Mouse (Mus musculus) stomach, embryonic 14.5 days (tissue): ENCODE measurements around the gene Lcp1. TPM values are rescaled to one million over a fixed set of nuclear protein-coding genes. Genes with fewer than 3 reads are reported as not detected.

Source experiments
- ATAC-seq: fragments of 200-750 bp; cut with Nextera tagmentation; 2 replicates; pipeline ENCODE4 v1.8.0; 2017; ENCODE audit warnings: low read depth, moderate TSS enrichment; ENCODE audit not compliant: insufficient number of reproducible peaks, insufficient read depth, low FRiP score
- H3K27ac ChIP-seq: fragments of 300-500 bp; sonication (generic); 2 replicates; pipeline ENCODE4 v1.5.1; 2014; ENCODE audit warnings: mild to moderate bottlenecking, low read length, moderate library complexity, mixed read lengths
- H3K27me3 ChIP-seq: fragments of 300-500 bp; sonication (generic); 2 replicates; pipeline ENCODE4 v1.6.1; 2014; ENCODE audit warnings: low read length, control low read depth, mixed read lengths; ENCODE audit not compliant: control insufficient read depth, insufficient read depth
- H3K36me3 ChIP-seq: fragments of 300-500 bp; sonication (generic); 2 replicates; pipeline ENCODE4 v1.6.1; 2014; ENCODE audit warnings: mild to moderate bottlenecking, control low read depth, low read length, moderate library complexity, mixed read lengths; ENCODE audit not compliant: control insufficient read depth, insufficient read depth
- H3K4me1 ChIP-seq: fragments of 300-500 bp; sonication (generic); 2 replicates; pipeline ENCODE4 v1.6.1; 2014; ENCODE audit warnings: low read length, control low read depth, mixed read lengths; ENCODE audit not compliant: control insufficient read depth, insufficient read depth
- H3K4me2 ChIP-seq: fragments of 300-500 bp; sonication (generic); replicated peaks from 2 replicates; pipeline ENCODE4 v1.6.1; 2014; ENCODE audit warnings: low read depth, low read length, control low read depth
- H3K4me3 ChIP-seq: fragments of 300-500 bp; sonication (generic); 2 replicates; pipeline ENCODE4 v1.5.1; 2014; ENCODE audit warnings: low read depth, low read length, control low read depth
- H3K9ac ChIP-seq: fragments of 300-500 bp; sonication (generic); replicated peaks from 2 replicates; pipeline ENCODE4 v1.6.1; 2014; ENCODE audit warnings: low read depth, mild to moderate bottlenecking, control low read depth, low read length, moderate library complexity, mixed read lengths
- H3K9me3 ChIP-seq: fragments of 300-500 bp; sonication (generic); 2 replicates; pipeline ENCODE4 v1.6.1; 2016; ENCODE audit warnings: low read depth, low read length, control low read depth; ENCODE audit not compliant: control insufficient read depth
- WGBS: fragments of 180-500 bp; shearing (Covaris S2); extraction: QIAGEN DNeasy Blood & Tissue Kit; methylation state at CpG from one replicate; pipeline ENCODE4 v1.1.7; 2014; 5-methylcytosine and 5-hydroxymethylcytosine counted together
- polyA plus RNA-seq: library from polyadenylated mRNA; unstranded; fragments of >200 nt; fragmentation: Nextera tagmentation; extraction: Ambion mirVana; gene quantifications from 2 replicates; pipeline ENCODE4 v1.2.1, GENCODE M21; 2014

Lcp1 gene
- polyA plus RNA-seq, 1 experiment from 2014 or later: 47.0 TPM

DNA sequence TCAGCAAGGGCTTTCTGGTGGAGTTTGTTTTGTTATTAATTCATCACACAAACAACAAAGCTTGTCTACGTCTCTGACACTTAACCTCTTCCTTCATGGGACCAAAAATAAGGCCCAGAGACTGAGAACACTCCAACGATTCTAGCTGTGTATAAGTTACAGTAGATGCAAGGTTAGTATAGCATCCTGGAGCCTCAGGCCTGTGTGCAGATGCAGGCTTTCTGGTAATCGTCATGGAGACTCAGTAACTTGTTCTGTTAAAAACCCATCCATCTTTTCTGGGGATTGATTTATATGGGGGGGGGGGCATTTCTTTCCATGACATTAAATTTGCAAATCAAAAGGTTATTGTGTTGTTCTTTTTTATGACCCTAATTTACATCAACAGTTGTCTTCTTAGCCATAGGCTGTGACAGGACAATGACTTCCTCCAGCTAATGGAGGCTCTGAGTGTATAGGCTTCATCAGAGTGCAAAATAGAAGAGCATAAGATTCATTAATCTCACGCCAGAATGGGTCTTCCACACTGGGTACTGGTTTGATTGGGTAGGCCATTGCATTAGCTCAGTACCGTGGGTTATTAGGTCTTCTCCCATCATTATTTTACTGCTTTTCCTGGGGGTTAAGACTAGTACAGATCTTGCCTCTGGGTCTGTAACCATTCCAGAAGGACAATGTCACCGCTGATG lies 74.6 kb downstream of the Lcp1 start:
- Histone ChIP-seq H3K27ac (no peak overlapping the region), H3K9me3 (no peaks in the 10 kb centered on the region; the same call in 1 of the 2 replicates), H3K4me3 (no peak overlapping the region), H3K36me3 (no peaks in the 10 kb centered on the region), H3K9ac (no peak overlapping the region), H3K4me2 (no peak overlapping the region), H3K27me3 (no peaks in the 10 kb centered on the region), H3K4me1 (no peaks in the 10 kb centered on the region)
- WGBS: 81% methylated on average over 6 of the region's 6 CpGs
- no peak for ATAC-seq

GRCm38 (mm10) chr14:75206307-75206706 lies 75.4 kb downstream of the Lcp1 start:
- no peaks in the 10 kb centered on the region for H3K36me3 ChIP-seq
- no peaks in the 10 kb centered on the region; the same call in 1 of the 2 replicates for H3K9me3 ChIP-seq
- ATAC-seq: no peak
- H3K9ac ChIP-seq: no peak overlapping the region
- WGBS: 90% methylated on average over 4 of the region's 4 CpGs
- H3K4me2 ChIP-seq: no peak overlapping the region
- H3K4me1 ChIP-seq: no peaks in the 10 kb centered on the region
- H3K27me3 ChIP-seq: no peaks in the 10 kb centered on the region
- no peak overlapping the region for H3K4me3 ChIP-seq
- no peak overlapping the region for H3K27ac ChIP-seq

GRCm38 (mm10) chr14:75208572-75209151 lies 77.8 kb downstream of the Lcp1 start:
- Histone ChIP-seq H3K27ac (no peak overlapping the region), H3K4me2 (no peak overlapping the region), H3K27me3 (no peaks in the 10 kb centered on the region), H3K9me3 (no peaks in the 10 kb centered on the region), H3K36me3 (no peaks in the 10 kb centered on the region), H3K4me3 (no peak overlapping the region), H3K9ac (no peak overlapping the region), H3K4me1 (no peaks in the 10 kb centered on the region)
- 68% methylated on average over 6 of the region's 6 CpGs for WGBS
- ATAC-seq: no peak

DNA sequence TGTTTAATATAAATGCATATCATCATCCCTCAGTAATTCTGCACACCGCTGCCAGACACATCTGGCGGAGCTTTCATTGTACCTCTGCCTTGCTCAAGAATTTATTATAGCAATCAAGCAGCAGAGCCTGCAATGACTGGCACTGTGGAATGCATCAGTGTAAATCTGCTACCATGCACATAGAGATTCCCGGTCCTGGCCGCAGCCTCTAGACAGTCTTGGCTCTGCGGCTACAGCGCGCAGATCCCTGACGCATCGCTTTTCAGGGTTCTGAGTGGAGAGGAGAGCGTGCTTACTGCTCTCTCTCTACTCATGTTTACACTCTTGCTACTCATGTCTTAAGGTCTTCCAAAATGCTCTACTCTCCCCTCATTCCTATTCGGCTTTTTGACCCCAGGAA lies 82.9 kb downstream of the Lcp1 start:
- no peak for ATAC-seq
- Histone ChIP-seq H3K27ac (no peak overlapping the region), H3K27me3 (no peaks in the 10 kb centered on the region), H3K36me3 (no peaks in the 10 kb centered on the region), H3K4me1 (no peaks in the 10 kb centered on the region), H3K9me3 (no peaks in the 10 kb centered on the region), H3K9ac (no peak overlapping the region), H3K4me2 (no peak overlapping the region), H3K4me3 (no peak overlapping the region)
- WGBS: 62% methylated on average over 11 of the region's 11 CpGs

DNA sequence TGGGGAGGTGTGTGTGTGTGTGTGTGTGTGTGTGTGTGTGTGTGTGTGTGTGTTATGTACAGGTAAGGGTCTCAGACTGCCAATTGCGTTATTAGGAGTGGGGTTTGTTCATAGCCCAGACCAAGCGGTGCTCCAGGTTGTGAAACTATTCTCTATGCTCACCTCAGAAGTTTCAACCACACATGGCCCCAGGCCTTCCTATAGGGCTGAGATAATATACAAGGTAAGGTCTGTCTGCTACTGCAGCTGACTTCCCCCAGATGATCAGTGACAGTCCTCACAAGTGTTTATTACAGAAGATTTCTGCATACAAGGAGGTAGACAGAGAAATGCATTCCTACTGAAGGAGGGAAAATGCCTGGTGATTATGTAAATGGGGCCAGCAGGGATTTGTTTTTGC lies 87.9 kb downstream of the Lcp1 start:
- peak overlapping the region; percentile 21; the same call in 1 of the 2 replicates for H3K27ac ChIP-seq
- H3K4me1 ChIP-seq: no peaks in the 10 kb centered on the region

GRCm38 (mm10) chr14:75219250-75219913 lies 88.5 kb downstream of the Lcp1 start:
- Histone ChIP-seq H3K4me2 (no peak overlapping the region), H3K27ac (peak overlapping the region; percentile 21; the same call in 1 of the 2 replicates), H3K4me1 (no peaks in the 10 kb centered on the region), H3K27me3 (no peaks in the 10 kb centered on the region), H3K4me3 (no peak overlapping the region), H3K9me3 (no peaks in the 10 kb centered on the region), H3K9ac (no peak overlapping the region), H3K36me3 (no peaks in the 10 kb centered on the region)
- peak; percentile 94 for ATAC-seq
- WGBS: 67% methylated on average over 5 of the region's 5 CpGs

More for the DNA sequence above, 87.9 kb downstream of the Lcp1 start:
- ATAC-seq: no peak
- Histone ChIP-seq H3K36me3 (no peaks in the 10 kb centered on the region), H3K9me3 (no peaks in the 10 kb centered on the region), H3K4me2 (no peak overlapping the region), H3K27me3 (no peaks in the 10 kb centered on the region), H3K9ac (no peak overlapping the region), H3K4me3 (no peak overlapping the region)
- WGBS: 96% methylated on average over 2 of the region's 2 CpGs

DNA sequence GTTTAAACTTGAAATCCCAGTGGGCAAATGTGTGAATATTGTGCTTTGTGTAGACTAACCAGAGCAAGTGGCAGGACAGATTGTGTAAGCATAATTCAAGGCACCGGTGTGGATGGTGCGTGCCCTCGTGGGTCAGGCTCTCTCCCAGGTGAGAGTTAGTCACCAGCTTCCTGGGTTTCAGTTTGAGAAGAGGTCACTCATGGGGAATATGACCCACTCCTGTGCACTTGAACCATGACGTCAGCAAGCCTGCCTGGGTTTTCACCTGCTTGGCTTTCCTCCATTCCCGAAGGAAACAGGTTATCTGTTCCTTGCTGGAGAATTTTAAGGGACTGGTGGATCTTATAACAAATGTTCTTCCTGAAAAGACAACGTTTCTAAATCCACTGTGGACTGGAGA lies 91.5 kb downstream of the Lcp1 start:
- Histone ChIP-seq H3K27ac (no peak overlapping the region), H3K27me3 (no peaks in the 10 kb centered on the region), H3K4me2 (no peak overlapping the region), H3K36me3 (no peaks in the 10 kb centered on the region), H3K4me3 (no peak overlapping the region), H3K9me3 (no peaks in the 10 kb centered on the region), H3K4me1 (no peaks in the 10 kb centered on the region), H3K9ac (no peak overlapping the region)
- WGBS: 82% methylated on average over 6 of the region's 6 CpGs
- no peak for ATAC-seq

- H3K4me1 ChIP-seq: no peaks in the 10 kb centered on the region
- H3K9ac ChIP-seq: no peak overlapping the region
- no peak overlapping the region for H3K4me3 ChIP-seq
- H3K27me3 ChIP-seq: no peaks in the 10 kb centered on the region
- no peak overlapping the region for H3K4me2 ChIP-seq
- no peaks in the 10 kb centered on the region for H3K9me3 ChIP-seq
- 76% methylated on average over 6 of the region's 6 CpGs for WGBS
- no peak overlapping the region for H3K27ac ChIP-seq
- no peak for ATAC-seq
- H3K36me3 ChIP-seq: no peaks in the 10 kb centered on the region
Measured at GRCm38 (mm10) chr14:75227453-75228084, 96.7 kb downstream of the Lcp1 start.
